Mouse (Mus musculus): Measurements from ENCODE around the gene Zbtb32.

DNA sequence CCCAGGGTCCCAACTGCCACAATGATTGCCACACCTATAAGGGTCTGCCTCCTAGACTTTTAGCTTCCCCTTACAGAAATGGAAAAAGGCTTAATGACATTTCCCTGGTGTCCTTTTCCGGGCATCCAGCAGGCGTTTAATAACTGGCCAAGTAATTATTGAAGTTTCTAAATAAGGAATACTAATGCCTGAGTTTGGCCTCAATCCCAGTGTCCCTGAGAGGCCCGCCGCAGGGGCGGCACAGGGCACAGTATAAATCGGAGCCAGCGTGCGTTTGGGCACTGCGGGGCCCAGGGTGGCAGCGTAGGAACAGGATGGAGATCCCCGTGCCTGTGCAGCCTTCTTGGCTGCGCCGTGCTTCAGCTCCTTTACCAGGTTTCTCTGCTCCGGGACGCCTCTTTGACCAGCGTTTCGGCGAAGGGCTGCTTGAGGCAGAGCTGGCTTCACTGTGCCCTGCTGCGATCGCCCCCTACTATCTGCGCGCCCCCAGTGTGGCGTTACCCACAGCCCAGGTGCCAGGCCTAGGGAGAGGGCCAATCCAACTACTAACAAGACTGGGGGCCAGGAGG lies 45.6 kb downstream of the Zbtb32 start:
- TF ChIP-seq ETS1 (conservative IDR thresholded peaks at IDR 0.05; ENCODE audit: low read depth, low read length) (no peak), SIN3A (IDR thresholded peaks at IDR 0.05; ENCODE audit: low read length) (peak; percentile 3; the same call in 1 of the 2 replicates), CTCF (conservative IDR thresholded peaks at IDR 0.05 in 1 of 2, IDR thresholded peaks at IDR 0.05 in 1 of 2; ENCODE audit: low read depth in 2 of 2, low read length in 2 of 2) (no peak), NRF1 (IDR thresholded peaks at IDR 0.05; ENCODE audit: low read depth, low read length) (no peak), POLR2A (IDR thresholded peaks at IDR 0.05; ENCODE audit: low read depth, low read length) (no peak), POLR2AphosphoS2 (IDR thresholded peaks at IDR 0.05; ENCODE audit: low read depth, low read length) (no peak), MXI1 (IDR thresholded peaks at IDR 0.05; ENCODE audit: low read depth, low read length) (0 out of 2 replicates have a peak, but pooled peaks have one; percentile 60), MEF2A (IDR thresholded peaks at IDR 0.05; ENCODE audit: borderline replicate concordance, low read depth, low read length) (no peak), TCF12 (IDR thresholded peaks at IDR 0.05; ENCODE audit: low read depth, low read length) (no peak), PAX5 (IDR thresholded peaks at IDR 0.05; ENCODE audit: low read length) (no peak), RAD21 (IDR thresholded peaks at IDR 0.05; ENCODE audit: low read depth, low read length) (no peak), GABPA (IDR thresholded peaks at IDR 0.05; ENCODE audit: insufficient replicate concordance, low read depth, low read length) (no peak), ELF1 (IDR thresholded peaks at IDR 0.05; ENCODE audit: low read depth, low read length) (no peak)

All from CH12.LX (cell line).